ENCODE assay signal across 25 mouse cellular contexts in the genomic region with DNA sequence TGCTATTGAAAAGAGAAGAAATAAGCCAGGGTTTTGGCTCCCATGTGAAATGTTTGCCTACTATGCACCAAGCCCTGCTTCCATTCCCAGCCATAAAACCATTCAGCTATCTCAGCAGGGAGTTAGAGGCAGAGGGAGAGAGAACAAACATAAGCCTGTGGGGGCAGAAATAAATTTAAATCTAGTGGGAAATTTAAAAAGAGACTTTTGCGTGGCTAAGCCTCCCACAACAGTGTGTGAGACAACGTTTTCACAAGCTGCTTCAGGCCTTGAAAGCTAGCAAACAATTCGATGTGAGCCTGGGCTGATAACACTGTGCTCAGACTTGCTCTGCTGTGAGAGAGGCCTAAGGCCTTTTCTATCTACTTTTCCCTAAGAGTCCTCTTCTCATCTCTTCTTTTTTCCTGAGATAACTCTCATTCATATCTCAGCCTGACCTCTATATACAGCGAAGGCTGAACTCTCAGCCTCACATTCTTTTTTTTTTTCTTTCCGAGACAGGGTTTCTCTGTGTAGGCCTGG. TPM values are rescaled to one million over a fixed set of nuclear protein-coding genes. Genes with fewer than 3 reads are reported as not detected.
DNase-seq lines count a peak whose midpoint lies in the region; ATAC-seq and TF ChIP-seq lines count a peak whose summit lies in the region.
"Had no signal": no experiment of that assay in that cellular context is flagged by ENCODE, and none has a peak within 500 bp of the region (broad histone marks: within the 10 kb centered on the region; RNA-seq: fewer than 3 reads in every experiment).

No protein-coding gene starts in this region.

- peak in 1 of 2 experiments; percentile 25 for DNase-seq in layer of hippocampus, adult 2 months (ENCODE audit: low spot score in 2 of 2)
- DNase-seq in layer of hippocampus, postnatal 10 days (ENCODE audit: low spot score in 2 of 2): no peak
- DNase-seq in MEL (ENCODE audit: low read depth, low spot score): no peak
- no peak for DNase-seq in thymus, postnatal 25 days
- no peak for DNase-seq in hindbrain, embryonic 14.5 days (ENCODE audit: low spot score)
- DNase-seq in layer of hippocampus, adult 11-12 months (ENCODE audit: low spot score): no peak
- DNase-seq: B cell, adult 2 months; cerebellum, adult 11 months; cerebellum, adult 9-10 months; cerebellum, postnatal 36 days; heart, postnatal 14 days; kidney, adult 9 months; kidney, postnatal 10 days; lung, adult 2 months; lung, postnatal 10 days; right cerebral cortex, postnatal 25 days had no signal

- TF ChIP-seq POLR2A in ES-Bruce4 (IDR thresholded peaks at IDR 0.05; ENCODE audit: insufficient read depth, low read length): no peak
- TF ChIP-seq POLR2A in MEL (IDR thresholded peaks at IDR 0.05; ENCODE audit: control insufficient read depth in 1 of 2, insufficient read depth in 1 of 2, low read depth in 1 of 2, low read length in 2 of 2, poor library complexity in 1 of 2): no peak

- H3K27ac ChIP-seq in layer of hippocampus, adult 2 months: peak overlapping the region; percentile 37; the same call in 1 of the 2 replicates
- H3K27ac ChIP-seq in ES-Bruce4 (ENCODE audit: insufficient read depth, low read length) (peak overlapping the region; percentile 74), MEL (ENCODE audit: control insufficient read depth, low read depth, low read length) (no peak overlapping the region)
- H3K27ac ChIP-seq in liver, embryonic 12.5 days: peak overlapping the region; percentile 39; the same call in 1 of the 2 replicates
- no peak overlapping the region for H3K27ac ChIP-seq in hindbrain, embryonic 14.5 days
- H3K27ac ChIP-seq: forebrain, embryonic 13.5 days; hindbrain, embryonic 10.5 days; hindbrain, postnatal 0 days; macrophage; midbrain, embryonic 13.5 days; neural tube, embryonic 13.5 days had no signal

- H3K4me3 ChIP-seq in layer of hippocampus, adult 2 months: no peak overlapping the region
- H3K4me3 ChIP-seq in ES-Bruce4 (ENCODE audit: low read depth, low read length): no peak overlapping the region
- no peak overlapping the region for H3K4me3 ChIP-seq in MEL (ENCODE audit: control insufficient read depth in 1 of 2, insufficient read depth in 1 of 2, low read depth in 2 of 2, low read length in 2 of 2)
- H3K4me3 ChIP-seq in liver, embryonic 12.5 days: no peak overlapping the region
- H3K4me3 ChIP-seq in hindbrain, embryonic 14.5 days (replicated peaks; ENCODE audit: low read length): no peak overlapping the region
- H3K4me3 ChIP-seq: forebrain, embryonic 13.5 days; hindbrain, embryonic 10.5 days; midbrain, embryonic 13.5 days; neural tube, embryonic 13.5 days had no signal

- H3K36me3 ChIP-seq in ES-Bruce4 (ENCODE audit: control insufficient read depth, insufficient read depth, low read length, poor library complexity, severe bottlenecking) (peaks cover 2% of the 10 kb centered on the region; the same call in 1 of the 2 replicates), MEL (ENCODE audit: control insufficient read depth in 1 of 2, insufficient read depth in 2 of 2, low read length in 2 of 2) (peaks cover 0 to 12% of the 10 kb centered on the region in 2 experiments; a peak in 2 of 4 replicates)
- H3K36me3 ChIP-seq in liver, embryonic 12.5 days: no peaks in the 10 kb centered on the region
- no peaks in the 10 kb centered on the region for H3K36me3 ChIP-seq in hindbrain, embryonic 14.5 days (replicated peaks; ENCODE audit: control insufficient read depth, insufficient read depth)
- H3K36me3 ChIP-seq: hindbrain, embryonic 10.5 days; midbrain, embryonic 13.5 days; neural tube, embryonic 13.5 days had no signal

- peaks cover 15% of the 10 kb centered on the region for H3K79me2 ChIP-seq in MEL (ENCODE audit: control insufficient read depth, insufficient read depth, low read length, poor library complexity)

- WGBS in liver, embryonic 12.5 days (ENCODE audit: insufficient replicate concordance): 61% methylated on average over 5 of the region's 5 CpGs
- 75% methylated on average over 5 of the region's 5 CpGs for WGBS in hindbrain, embryonic 14.5 days

- no peak for TF ChIP-seq CTCF in layer of hippocampus, adult 2 months (conservative IDR thresholded peaks at IDR 0.05)
- TF ChIP-seq CTCF in ES-Bruce4 (IDR thresholded peaks at IDR 0.05; ENCODE audit: low read depth, low read length) (no peak), MEL (IDR thresholded peaks at IDR 0.05 in 2 of 3, conservative IDR thresholded peaks at IDR 0.05 in 1 of 3; ENCODE audit: control insufficient read depth in 1 of 3, insufficient read depth in 1 of 3, low read depth in 2 of 3, low read length in 3 of 3, poor library complexity in 1 of 3, severe bottlenecking in 1 of 3) (no peak)

- H3K4me2 ChIP-seq in liver, embryonic 12.5 days: no peak overlapping the region
- no peak overlapping the region for H3K4me2 ChIP-seq in hindbrain, embryonic 14.5 days (replicated peaks)
- H3K4me2 ChIP-seq: forebrain, embryonic 13.5 days; midbrain, embryonic 13.5 days; neural tube, embryonic 13.5 days had no signal

- H3K27me3 ChIP-seq in ES-Bruce4 (ENCODE audit: control insufficient read depth, insufficient read depth, low read length, poor library complexity, severe bottlenecking) (no peaks in the 10 kb centered on the region), MEL (ENCODE audit: control insufficient read depth in 1 of 2, insufficient read depth in 2 of 2, low read length in 2 of 2) (no peaks in the 10 kb centered on the region)
- H3K27me3 ChIP-seq in liver, embryonic 12.5 days (replicated peaks): no peaks in the 10 kb centered on the region
- no peaks in the 10 kb centered on the region for H3K27me3 ChIP-seq in hindbrain, embryonic 14.5 days (ENCODE audit: control insufficient read depth, insufficient read depth, low read length)
- H3K27me3 ChIP-seq: forebrain, embryonic 13.5 days; midbrain, embryonic 13.5 days; neural tube, embryonic 13.5 days had no signal

- H3K9me3 ChIP-seq in ES-Bruce4 (replicated peaks; ENCODE audit: control insufficient read depth, insufficient read depth, low read length, poor library complexity, severe bottlenecking) (no peaks in the 10 kb centered on the region), MEL (replicated peaks; ENCODE audit: insufficient read depth, low read length) (no peaks in the 10 kb centered on the region)
- no peaks in the 10 kb centered on the region for H3K9me3 ChIP-seq in liver, embryonic 12.5 days (replicated peaks)
- H3K9me3 ChIP-seq in hindbrain, embryonic 14.5 days (ENCODE audit: control insufficient read depth, low read length): no peaks in the 10 kb centered on the region
- H3K9me3 ChIP-seq: forebrain, embryonic 13.5 days; hindbrain, embryonic 10.5 days; midbrain, embryonic 13.5 days; neural tube, embryonic 13.5 days had no signal

- TF ChIP-seq RAD21 in MEL (IDR thresholded peaks at IDR 0.05; ENCODE audit: low read depth, low read length): no peak

- H3K4me1 ChIP-seq in ES-Bruce4 (ENCODE audit: control insufficient read depth, insufficient read depth, low read length): no peaks in the 10 kb centered on the region
- peaks cover 1 to 8% of the 10 kb centered on the region in 2 experiments; a peak in 2 of 4 replicates for H3K4me1 ChIP-seq in MEL (ENCODE audit: control insufficient read depth in 1 of 2, insufficient read depth in 2 of 2, low read length in 2 of 2)
- H3K4me1 ChIP-seq in liver, embryonic 12.5 days: peaks cover 29% of the 10 kb centered on the region
- H3K4me1 ChIP-seq in hindbrain, embryonic 14.5 days (replicated peaks; ENCODE audit: control insufficient read depth, insufficient read depth, low read length): peaks cover 16% of the 10 kb centered on the region

- no peak for ATAC-seq in liver, embryonic 12.5 days
- no peak for ATAC-seq in hindbrain, embryonic 14.5 days (ENCODE audit: low FRiP score)
- ATAC-seq: forebrain, embryonic 13.5 days; hindbrain, postnatal 0 days; intestine, embryonic 16.5 days; midbrain, embryonic 13.5 days had no signal

- TF ChIP-seq EP300 in ES-Bruce4 (IDR thresholded peaks at IDR 0.05; ENCODE audit: insufficient read depth, low read depth, low read length) (no peak), MEL (IDR thresholded peaks at IDR 0.05; ENCODE audit: low read depth in 1 of 2, low read length in 2 of 2) (no peak)

- H3K9ac ChIP-seq in ES-Bruce4 (ENCODE audit: low read depth, poor library complexity, severe bottlenecking) (no peak overlapping the region), MEL (ENCODE audit: control insufficient read depth, low read depth, low read length, poor library complexity, severe bottlenecking) (no peak overlapping the region)
- H3K9ac ChIP-seq in liver, embryonic 12.5 days: no peak overlapping the region
- H3K9ac ChIP-seq in hindbrain, embryonic 14.5 days: no peak overlapping the region
- H3K9ac ChIP-seq: forebrain, embryonic 13.5 days; midbrain, embryonic 13.5 days; neural tube, embryonic 13.5 days had no signal

TF ChIP-seq in MEL, 35 proteins besides CTCF, POLR2A, EP300 and RAD21:
- TF ChIP-seq RCOR1 (IDR thresholded peaks at IDR 0.05; ENCODE audit: low read depth, low read length) (no peak), GATA1 (IDR thresholded peaks at IDR 0.05; ENCODE audit: low read depth, low read length) (0 out of 2 replicates have a peak, but pooled peaks have one; percentile 6)

RNA-seq across cellular contexts. Expression of gene Actr2, which starts 3.4 kb away (rescaled TPM):
- 100 to 1,000 TPM; 330 to 344 TPM for total RNA-seq in layer of hippocampus, adult 2 months (2021)
- 100 to 1,000 TPM; 307 to 336 TPM for total RNA-seq in layer of hippocampus, postnatal 10 days (2021)
- 315 and 353 TPM in 2 replicates for polyA plus RNA-seq in ES-Bruce4 (2011; ENCODE audit: insufficient read depth, insufficient read length, low read depth, missing spikeins)
- 160 and 170 TPM in 2 replicates for total RNA-seq in MEL (2012; rRNA removed)
- polyA plus RNA-seq in MEL (2012; ENCODE audit: insufficient read depth in 1 of 2, insufficient read length in 2 of 2, low read depth in 1 of 2, low replicate concordance in 2 of 2, missing spikeins in 1 of 2): 100 to 1,000 TPM in 1 of 2 experiments, 10 to 100 TPM in 1; 40.0 to 172 TPM
- 77.8 and 78.1 TPM in 2 replicates for polyA plus RNA-seq in liver, embryonic 12.5 days (2016; fragmentation: Nextera tagmentation; extraction: Ambion mirVana)
- 96.8 and 99.6 TPM in 2 replicates for polyA plus RNA-seq in hindbrain, embryonic 14.5 days (2014; fragmentation: Nextera tagmentation; extraction: Ambion mirVana)

Comparison
In these comparisons a context has a peak if more than half of its experiments do, and no peak if none do; other contexts are left out.
1. H3K27ac ChIP-seq: peak in layer of hippocampus, adult 2 months (single experiment), ES-Bruce4 (single experiment) and liver, embryonic 12.5 days (single experiment); none in MEL (single experiment) and hindbrain, embryonic 14.5 days (single experiment).